Mouse (Mus musculus) 416B (cell line): ENCODE data around the gene Fbxl8.
"Not testable (repeated sequence)": the region's sequence is repeated elsewhere in the genome, so short reads cannot be mapped to it uniquely, and the experiment has no call there.

Source experiments
- DNase-seq: peaks from one replicate; pipeline ENCODE4 v3.0.0; 2011; ENCODE audit warnings: low read depth

Gene Fbxl8

GRCm38 (mm10) chr8:105264024-105264982 lies at the start of gene Fbxl8, which contains the start of gene Tradd:
TSS of gene Fbxl8 (plus strand) at chr8:105264648.
TSS of gene Tradd (minus strand) at chr8:105264609.
- peak; percentile 77 for DNase-seq

GRCm38 (mm10) chr8:105217926-105218522 lies 46.4 kb upstream of the Fbxl8 start:
- peak; percentile 77 for DNase-seq

- DNase-seq: no peak
Observed at GRCm38 (mm10) chr8:105223850-105224249, 40.6 kb upstream of the Fbxl8 start.

- DNase-seq: peak; percentile 96
Observed at GRCm38 (mm10) chr8:105224413-105225271, 39.8 kb upstream of the Fbxl8 start, which contains the start of gene D230025D16Rik. TSS of gene D230025D16Rik (plus strand) at chr8:105225145.

- DNase-seq: no peak
Observed at GRCm38 (mm10) chr8:105225272-105225593, 39.2 kb upstream of the Fbxl8 start.

- DNase-seq: peak; percentile 73
Observed at GRCm38 (mm10) chr8:105225917-105226316, 38.5 kb upstream of the Fbxl8 start.

- no peak for DNase-seq
Observed at GRCm38 (mm10) chr8:105231503-105232320, 32.7 kb upstream of the Fbxl8 start.

- DNase-seq: not testable (repeated sequence)
Observed at GRCm38 (mm10) chr8:105232321-105232693, 32.1 kb upstream of the Fbxl8 start.

GRCm38 (mm10) chr8:105233126-105233935 lies 31.1 kb upstream of the Fbxl8 start:
- no peak for DNase-seq

GRCm38 (mm10) chr8:105235206-105235605 lies 29.2 kb upstream of the Fbxl8 start:
- DNase-seq: no peak

- DNase-seq: peak; percentile 41
Observed at GRCm38 (mm10) chr8:105237442-105238142, 26.9 kb upstream of the Fbxl8 start.

GRCm38 (mm10) chr8:105241016-105241415 lies 23.4 kb upstream of the Fbxl8 start:
- DNase-seq: no peak

- DNase-seq: no peak
Observed at GRCm38 (mm10) chr8:105251954-105252353, 12.5 kb upstream of the Fbxl8 start.

GRCm38 (mm10) chr8:105252680-105253537 lies 11.5 kb upstream of the Fbxl8 start:
- no peak for DNase-seq

- DNase-seq: no peak
Observed at GRCm38 (mm10) chr8:105253766-105254151, 10.7 kb upstream of the Fbxl8 start.

- peak; percentile 80 for DNase-seq
Observed at GRCm38 (mm10) chr8:105254152-105254965, 10.1 kb upstream of the Fbxl8 start.

- peak; percentile 43 for DNase-seq
Observed at GRCm38 (mm10) chr8:105254966-105255350, 9.5 kb upstream of the Fbxl8 start, which contains the start of gene B3gnt9. TSS of gene B3gnt9 (minus strand) at chr8:105255153.
